Mouse (Mus musculus) megakaryocyte, embryonic 14.5 days (primary cell): ENCODE data around the gene Tmem235.

Experiments used
- FLI1 ChIP-seq: IDR thresholded peaks from 2 replicates; pipeline ENCODE4 v1.6.1; 2012; ENCODE audit warnings: low read length, inconsistent platforms, mixed read lengths
- GATA1 ChIP-seq: IDR thresholded peaks from 3 replicates; pipeline ENCODE4 v1.6.1; 2012; ENCODE audit warnings: mixed read lengths, low read length, inconsistent platforms, borderline replicate concordance

- no peak for TF ChIP-seq GATA1
- TF ChIP-seq FLI1, result no peak
Measured at GRCm38 (mm10) chr11:117854241-117854640, 6.3 kb upstream of the Tmem235 start.
